Mouse (Mus musculus): ENCODE measurements at regions not wholly inside any gene's neighbourhood (a gene's known extent, or its start where the extent isn't known, plus 50 kb on each side); places are given as distances from the start of the nearest gene placed in this dataset.

GRCm38 (mm10) chr15:68014605-68015305 lies 1514.0 kb upstream of the Lrrc6 start:
- no peak for DNase-seq

DNA sequence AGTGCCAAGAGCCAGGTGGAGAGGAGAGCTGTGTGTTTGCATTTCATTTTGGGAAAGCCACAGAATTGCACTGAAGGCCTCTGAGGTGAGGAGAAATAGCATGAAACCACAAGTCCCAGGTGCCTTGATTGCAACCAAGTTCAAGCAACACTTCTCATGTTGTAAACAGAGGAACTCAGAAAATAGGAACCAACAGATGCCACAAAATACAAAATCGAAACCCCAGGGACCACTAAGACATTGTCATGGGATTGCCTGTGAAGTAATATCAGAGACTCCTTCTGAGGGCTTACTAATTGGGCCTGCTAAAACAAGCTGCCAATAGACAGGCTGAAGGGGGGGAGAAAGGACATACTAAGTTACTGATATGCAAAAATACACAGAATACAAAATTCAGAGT lies 1510.5 kb upstream of the Lrrc6 start:
- no peak for DNase-seq

GRCm38 (mm10) chr15:68010189-68010588 lies 1509.5 kb upstream of the Lrrc6 start:
- peak; percentile 9 to 15 for DNase-seq

- DNase-seq = no peak
Measured at GRCm38 (mm10) chr15:68004798-68005197, 1504.1 kb upstream of the Lrrc6 start.

DNA sequence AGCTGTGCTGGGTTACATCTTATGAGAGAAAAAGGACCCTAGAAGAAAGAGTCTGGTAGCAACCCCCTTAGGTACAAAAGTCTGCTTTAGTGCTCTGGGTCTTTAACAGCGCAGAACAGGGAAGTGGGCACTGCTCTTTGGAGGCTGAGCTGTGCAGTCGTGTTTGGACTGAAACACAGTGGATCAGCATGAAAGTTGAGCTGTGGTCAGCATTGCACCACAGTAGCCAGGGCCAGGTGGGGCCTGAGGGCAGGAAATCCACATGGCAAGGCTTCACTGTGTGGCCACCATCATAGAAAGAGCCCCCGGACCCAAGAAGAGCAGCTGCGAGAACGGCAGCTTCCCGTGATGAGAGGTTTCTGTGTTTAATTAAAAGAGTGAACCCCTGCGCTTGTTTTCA lies 1495.8 kb upstream of the Lrrc6 start:
- no peak for DNase-seq

DNA sequence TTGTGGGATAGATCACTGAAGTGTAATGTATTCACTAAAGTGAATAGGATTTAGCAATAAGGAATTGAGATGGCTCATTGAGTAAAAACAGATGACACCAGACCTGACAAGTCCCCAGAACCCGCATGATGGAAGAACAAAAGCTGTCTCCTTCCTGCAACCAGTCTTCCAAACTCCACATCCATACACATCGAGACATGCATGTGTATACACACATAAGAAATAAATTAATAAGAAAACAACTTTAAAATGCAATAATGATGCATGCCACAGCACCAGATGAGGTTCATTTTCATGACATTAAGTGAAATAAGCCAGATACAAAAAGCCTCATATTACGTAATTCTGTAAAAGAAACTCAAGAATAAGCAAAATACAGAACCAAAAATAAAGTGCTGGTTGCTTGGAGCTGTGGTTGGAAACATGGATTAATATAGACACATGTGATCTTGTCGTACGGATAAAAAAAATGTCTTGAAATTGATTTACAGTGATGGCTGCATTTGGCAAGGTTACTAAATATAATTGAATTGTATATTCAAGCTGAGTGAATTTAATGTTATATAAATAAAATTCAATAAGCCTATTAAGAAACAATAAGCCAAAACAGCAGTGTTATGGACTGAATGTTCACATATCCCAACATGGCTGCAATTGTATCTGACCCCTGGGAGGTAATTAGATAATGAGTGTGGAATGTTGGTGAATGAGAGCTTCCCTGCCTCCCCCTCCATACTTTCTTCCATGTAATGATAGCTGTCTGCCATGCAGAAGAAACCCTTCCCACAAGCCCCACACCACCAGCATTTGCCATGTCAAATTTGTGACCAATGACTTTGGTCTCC lies 1488.9 kb upstream of the Lrrc6 start:
- no peak for DNase-seq

GRCm38 (mm10) chr15:67987941-67988340 lies 1487.2 kb upstream of the Lrrc6 start:
- DNase-seq = no peak

- no peak for DNase-seq
Measured at GRCm38 (mm10) chr15:67983253-67983652, 1482.5 kb upstream of the Lrrc6 start.

- no peak for DNase-seq
Measured at GRCm38 (mm10) chr15:67981876-67982275, 1481.2 kb upstream of the Lrrc6 start.

DNA sequence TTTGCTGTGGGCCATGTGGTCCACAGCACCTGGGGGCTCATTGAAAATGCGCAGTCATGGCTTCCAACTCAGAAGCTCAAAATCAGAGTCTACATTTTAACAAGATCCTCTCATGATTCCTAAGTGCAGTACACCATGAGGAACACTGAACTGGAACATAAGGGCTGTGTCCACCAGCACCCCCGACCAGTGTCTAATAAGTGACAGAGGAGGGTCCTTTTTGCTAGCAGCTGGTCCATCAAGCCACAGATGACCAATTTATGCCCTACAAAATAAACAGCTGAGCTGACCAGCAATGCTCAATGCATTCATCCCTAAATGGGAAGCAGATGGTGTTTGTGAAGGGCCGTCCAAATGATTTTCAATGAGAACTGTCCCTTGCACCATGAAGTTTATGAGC lies 1478.7 kb upstream of the Lrrc6 start:
- DNase-seq = no peak

- no peak for DNase-seq
Measured at GRCm38 (mm10) chr15:67977210-67977609, 1476.5 kb upstream of the Lrrc6 start.

DNA sequence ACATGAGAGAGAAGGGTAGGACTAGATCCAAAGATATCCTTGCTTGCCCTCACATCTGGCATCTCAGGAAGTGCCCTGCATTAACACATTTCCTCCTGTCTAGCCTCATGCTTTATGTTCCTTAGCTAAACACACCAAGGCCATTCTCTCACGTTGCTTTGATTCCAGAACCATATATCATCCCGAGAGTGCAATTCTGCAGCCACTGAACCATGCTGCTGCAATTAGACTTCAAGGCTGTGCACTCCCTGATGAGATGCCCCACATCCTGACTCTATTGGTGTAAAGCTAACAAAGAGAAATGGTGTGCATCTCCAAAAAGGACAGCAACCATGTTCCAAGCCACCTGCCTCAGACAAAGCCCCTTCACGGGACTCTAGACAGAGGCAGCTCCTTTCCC lies 1471.3 kb upstream of the Lrrc6 start:
- DNase-seq = no peak

- no peak for DNase-seq
Measured at GRCm38 (mm10) chr15:67954216-67954615, 1453.5 kb upstream of the Lrrc6 start.

DNA sequence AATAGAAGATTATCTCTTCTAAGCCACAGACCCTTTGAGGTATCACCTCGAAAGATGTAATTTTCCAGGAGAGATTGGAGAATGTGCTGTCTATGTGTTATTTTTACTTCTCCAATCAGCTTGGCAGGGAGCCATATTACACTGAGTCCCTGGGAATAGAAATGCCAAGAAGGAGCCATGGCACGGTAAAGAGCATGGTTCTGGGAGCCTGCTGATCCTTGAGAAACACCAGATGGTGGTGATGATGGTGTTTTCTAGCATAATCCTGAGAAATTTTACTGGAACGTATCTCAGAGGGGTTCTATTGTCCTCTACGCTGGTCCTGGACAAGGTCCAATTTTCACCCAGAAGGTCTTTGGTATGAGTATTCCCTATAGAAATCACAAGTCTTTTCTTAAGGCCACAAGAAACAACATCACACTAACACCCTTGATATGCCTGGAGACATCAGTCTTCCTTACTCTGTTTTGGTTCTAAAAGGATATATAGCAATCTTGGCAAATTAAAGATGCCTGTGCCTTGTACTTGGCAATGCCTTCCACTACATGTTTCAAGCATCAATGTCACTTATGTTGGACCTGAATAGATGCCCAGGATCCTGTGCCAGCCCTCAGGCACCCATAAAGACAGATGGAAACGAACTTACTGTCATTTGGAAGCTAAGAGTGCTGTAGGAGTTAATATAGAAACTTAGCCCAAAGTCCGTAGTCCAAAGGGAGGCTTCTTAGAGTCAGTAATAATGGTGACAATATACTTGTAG lies 1449.8 kb upstream of the Lrrc6 start:
- DNase-seq = no peak

GRCm38 (mm10) chr15:67944330-67945082 lies 1443.8 kb upstream of the Lrrc6 start:
- no peak for DNase-seq

- DNase-seq = no peak
Measured at GRCm38 (mm10) chr15:67943046-67943445, 1442.3 kb upstream of the Lrrc6 start.

- no peak for DNase-seq
Measured at GRCm38 (mm10) chr15:67940510-67940909, 1439.8 kb upstream of the Lrrc6 start.

- DNase-seq = no peak
Measured at GRCm38 (mm10) chr15:67924885-67925284, 1424.2 kb upstream of the Lrrc6 start.

DNA sequence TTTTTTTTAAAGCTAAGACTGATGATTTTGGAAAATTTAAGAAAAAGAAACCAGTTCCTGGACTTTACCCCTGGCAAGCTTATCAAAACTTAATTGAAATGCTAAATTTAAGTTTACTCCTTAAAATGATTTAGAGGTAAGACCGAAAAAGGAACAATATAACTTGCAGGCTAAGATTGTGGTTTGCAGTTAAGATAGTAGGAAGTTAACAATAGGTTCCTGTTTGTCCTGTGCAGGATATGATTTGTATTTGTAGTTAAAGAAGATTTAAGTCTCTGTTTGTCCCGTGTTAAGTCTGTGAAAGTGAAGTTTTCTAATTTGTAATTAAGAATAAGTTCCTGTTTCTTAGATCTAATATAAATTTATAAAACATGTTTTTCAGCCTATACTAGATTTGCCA lies 1406.3 kb upstream of the Lrrc6 start:
- no peak for DNase-seq

DNA sequence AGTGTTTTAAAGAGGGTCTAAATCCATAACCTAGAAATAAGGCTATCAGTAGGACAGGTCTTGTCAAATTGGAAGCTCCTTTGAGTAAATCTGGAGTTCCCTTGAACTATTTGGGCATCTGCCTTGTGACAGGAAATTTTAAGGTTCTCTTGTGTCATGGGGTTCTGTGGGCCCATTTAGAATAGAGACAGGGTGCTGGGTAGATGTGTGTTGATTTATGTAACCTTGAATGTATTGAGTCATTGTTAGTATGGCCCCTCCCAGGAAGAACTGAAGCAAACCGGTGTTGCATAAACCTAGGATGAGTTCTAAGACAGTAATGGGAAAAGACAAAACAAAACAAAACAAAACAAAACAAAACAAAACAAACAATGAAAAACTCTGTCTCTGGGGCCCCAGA lies 1404.6 kb upstream of the Lrrc6 start:
- DNase-seq = no peak

DNA sequence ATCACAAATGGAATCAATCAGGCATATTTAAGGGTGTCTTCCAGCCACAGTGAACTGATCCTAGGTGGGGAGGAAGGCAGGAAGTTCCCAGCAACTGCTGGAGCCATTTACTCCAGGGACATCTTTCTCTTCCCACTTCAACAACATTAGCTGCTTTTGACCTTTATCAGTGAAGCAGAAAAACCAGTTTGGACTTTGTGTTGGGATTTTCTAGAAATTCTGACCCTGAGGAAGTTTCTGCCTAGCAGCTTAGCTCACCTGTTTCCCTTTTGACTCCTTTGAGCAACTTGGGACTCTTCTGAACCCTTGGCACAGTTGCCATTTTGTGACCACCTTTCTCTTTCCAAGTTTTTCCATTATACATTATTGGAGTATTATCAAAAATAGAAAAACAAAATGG lies 1403.9 kb upstream of the Lrrc6 start:
- DNase-seq = no peak

- DNase-seq = no peak
Measured at GRCm38 (mm10) chr15:67902982-67903381, 1402.3 kb upstream of the Lrrc6 start.

DNA sequence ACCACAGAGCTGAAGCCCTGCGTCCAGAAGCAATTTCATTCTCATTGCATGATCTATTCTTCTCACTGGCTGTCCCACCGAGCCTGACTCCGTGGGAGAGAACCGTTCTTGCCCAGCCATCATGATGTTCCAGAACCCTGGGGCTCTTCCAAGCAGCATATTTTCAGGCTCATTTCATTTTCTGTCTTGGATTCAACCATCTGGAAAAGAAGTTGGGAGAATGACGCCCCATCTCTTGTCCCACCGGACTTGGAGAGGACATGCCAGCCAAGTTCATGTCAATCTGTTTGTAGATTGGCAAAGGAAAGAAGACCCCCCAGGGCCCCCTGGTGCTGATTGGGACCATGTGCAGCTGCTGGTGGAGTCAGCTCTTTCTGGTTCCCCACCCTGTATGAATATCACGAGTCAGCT lies 1400.5 kb upstream of the Lrrc6 start:
- no peak for DNase-seq
